Mouse (Mus musculus) thymus, postnatal 10 days (tissue): ENCODE measurements around the gene Ank3.

Source experiments
- DNase-seq, 2 experiments: peaks; one replicate each; pipeline ENCODE4 v3.0.0; 2021; ENCODE audit warnings: low spot score in 2 of 2

Gene Ank3

GRCm38 (mm10) chr10:69617537-69618112 lies 219.1 kb downstream of the Ank3 start:
- no peak for DNase-seq

- no peak for DNase-seq
Measured at GRCm38 (mm10) chr10:69620692-69621382, 222.3 kb downstream of the Ank3 start.

- DNase-seq: no peak
Measured at GRCm38 (mm10) chr10:69627767-69628166, 229.2 kb downstream of the Ank3 start.

GRCm38 (mm10) chr10:69628743-69629142 lies 230.2 kb downstream of the Ank3 start:
- no peak for DNase-seq

GRCm38 (mm10) chr10:69630802-69631388 lies 232.3 kb downstream of the Ank3 start:
- DNase-seq: no peak

GRCm38 (mm10) chr10:69632885-69633284 lies 234.3 kb downstream of the Ank3 start:
- DNase-seq: no peak

GRCm38 (mm10) chr10:69634891-69635290 lies 236.3 kb downstream of the Ank3 start:
- no peak for DNase-seq

DNA sequence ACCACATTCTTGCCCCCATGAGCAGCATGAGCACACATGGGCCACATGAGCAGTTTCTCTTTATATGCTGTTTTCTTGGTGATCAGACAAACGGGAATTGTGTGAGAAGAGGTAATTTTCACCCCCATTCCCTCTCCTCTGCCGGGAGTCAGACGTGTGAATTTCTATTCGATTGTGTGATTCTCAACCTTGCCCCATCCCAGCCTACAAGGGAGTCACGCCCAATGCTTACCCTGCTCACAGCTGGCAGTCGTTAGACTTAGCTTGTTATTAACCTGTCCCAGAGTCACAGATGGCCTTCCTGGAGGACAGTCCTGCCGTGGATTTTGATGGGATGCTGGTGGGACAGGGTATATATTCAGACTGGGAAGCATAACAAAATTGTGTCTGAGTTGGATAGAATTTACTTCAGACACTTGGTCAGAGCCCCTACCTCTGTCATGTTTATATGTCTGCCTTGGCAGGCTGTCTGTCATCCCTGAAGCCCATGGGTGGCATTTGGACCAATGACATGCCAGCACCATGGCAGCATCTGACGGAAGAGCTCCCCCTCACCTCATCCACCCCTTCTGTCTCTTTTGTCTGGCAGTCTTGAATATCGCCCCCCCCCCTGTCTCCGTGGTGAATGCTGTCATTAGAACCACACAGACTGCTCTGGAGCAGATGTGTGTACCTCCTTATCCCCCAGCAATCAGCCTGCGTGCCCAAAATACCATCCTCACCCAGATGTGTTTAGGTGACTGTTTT lies 237.5 kb downstream of the Ank3 start:
- DNase-seq: no peak

GRCm38 (mm10) chr10:69639138-69639537 lies 240.6 kb downstream of the Ank3 start:
- DNase-seq: no peak

- no peak for DNase-seq
Measured at GRCm38 (mm10) chr10:69640617-69641016, 242.0 kb downstream of the Ank3 start.

DNA sequence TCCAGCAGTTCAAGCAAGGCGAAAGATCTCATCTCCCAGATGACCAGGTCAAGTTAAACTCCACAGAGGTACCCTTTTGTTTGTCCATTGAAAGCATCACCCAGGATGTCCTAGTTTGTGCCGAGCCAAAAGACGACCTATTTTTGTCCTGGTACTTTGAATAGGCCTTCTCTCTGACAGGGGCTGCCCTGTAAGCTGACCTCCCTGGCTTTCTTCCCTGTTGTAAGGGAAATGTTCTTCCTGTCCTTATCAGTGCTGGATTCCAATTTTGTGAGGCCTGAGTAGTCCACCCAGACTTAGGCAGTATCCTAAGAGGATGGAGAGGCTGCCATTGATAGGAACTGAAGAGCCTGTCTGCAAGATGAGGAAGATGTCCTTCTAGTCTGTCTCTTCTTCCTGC lies 244.9 kb downstream of the Ank3 start:
- DNase-seq: no peak

DNA sequence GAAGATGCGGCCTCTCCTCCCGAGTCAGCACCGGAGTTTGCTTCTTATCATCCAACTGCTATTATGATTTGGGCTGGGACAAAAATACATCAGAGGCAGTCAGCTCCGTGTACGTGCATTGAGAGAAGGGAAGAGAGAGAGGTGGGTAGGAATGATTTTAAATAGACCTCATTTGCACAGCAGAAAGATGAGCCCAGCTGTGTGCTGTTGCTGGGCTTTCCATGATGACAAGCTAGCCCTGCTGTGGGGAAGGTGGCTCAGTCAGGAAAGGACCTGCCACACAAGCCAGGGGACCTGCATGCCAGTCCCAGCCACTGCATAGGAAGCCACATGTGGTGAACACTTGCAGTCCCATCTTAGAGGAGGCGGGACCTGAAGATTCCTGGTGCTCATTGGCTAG lies 245.4 kb downstream of the Ank3 start:
- no peak for DNase-seq

DNA sequence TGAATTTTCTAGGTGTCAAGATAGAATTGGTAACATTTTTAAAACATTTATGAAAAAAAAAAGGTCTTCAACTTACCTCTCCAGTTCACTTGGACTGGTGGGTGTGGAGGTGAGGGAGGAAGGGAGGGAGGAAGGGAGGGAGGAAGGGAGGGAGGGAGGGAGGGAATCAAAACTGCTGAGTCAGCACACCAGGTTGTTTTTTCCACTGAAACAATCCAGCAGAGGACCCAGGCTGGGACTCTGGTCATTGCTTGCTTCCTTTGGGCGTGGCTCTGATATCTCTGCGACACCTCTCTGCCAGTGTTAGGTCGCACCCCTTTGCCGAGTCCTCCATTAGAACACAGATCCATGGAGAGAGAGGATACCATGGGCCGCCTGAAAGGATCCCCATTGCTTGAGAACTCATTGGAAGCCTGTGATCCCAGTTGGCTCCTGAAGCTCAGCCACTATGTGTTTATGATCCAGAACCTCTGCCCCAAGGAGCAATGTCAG lies 246.8 kb downstream of the Ank3 start:
- DNase-seq: no peak

DNA sequence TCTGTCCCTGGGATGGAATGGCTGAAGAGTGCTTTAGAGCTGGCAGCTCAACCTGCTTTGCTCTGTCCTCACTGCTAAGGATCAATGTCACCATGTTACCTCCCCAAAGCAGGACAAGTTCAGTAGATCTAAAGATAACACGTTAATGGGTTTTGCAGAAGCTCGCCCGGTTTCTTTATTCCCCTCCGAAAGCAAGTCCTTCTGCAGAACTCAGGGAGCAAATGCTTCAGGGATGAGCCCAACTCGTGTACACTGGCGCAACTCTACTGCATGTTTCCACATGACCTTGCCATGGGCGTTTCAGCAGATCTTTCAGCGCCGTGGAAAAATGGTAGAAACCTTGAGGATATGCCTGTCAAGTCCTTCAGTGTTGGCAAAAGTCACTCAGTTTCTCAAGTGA lies 247.4 kb downstream of the Ank3 start:
- no peak for DNase-seq

GRCm38 (mm10) chr10:69650074-69650473 lies 251.5 kb downstream of the Ank3 start:
- DNase-seq: no peak

DNA sequence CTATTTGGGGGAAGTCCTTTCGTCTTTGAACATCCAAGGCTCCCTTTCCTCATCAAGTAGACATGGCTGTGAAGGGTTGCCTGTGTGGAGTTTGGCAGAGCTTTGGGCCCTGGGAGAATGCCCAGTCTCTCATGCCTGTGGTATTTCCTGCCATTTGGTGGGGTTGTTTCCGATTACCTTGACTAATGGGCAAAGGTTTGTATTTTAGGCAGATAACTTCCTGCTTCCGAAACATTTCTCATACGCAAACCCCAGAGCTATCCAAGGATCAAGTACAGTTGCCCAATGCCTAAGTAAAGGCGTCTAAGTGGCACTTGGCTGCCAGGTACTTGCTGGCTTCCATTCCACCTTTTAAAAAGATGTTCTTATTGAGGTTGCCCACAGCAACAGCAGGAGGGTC lies 254.1 kb downstream of the Ank3 start:
- no peak for DNase-seq

- DNase-seq: no peak
Measured at GRCm38 (mm10) chr10:69653121-69653677, 254.6 kb downstream of the Ank3 start.

DNA sequence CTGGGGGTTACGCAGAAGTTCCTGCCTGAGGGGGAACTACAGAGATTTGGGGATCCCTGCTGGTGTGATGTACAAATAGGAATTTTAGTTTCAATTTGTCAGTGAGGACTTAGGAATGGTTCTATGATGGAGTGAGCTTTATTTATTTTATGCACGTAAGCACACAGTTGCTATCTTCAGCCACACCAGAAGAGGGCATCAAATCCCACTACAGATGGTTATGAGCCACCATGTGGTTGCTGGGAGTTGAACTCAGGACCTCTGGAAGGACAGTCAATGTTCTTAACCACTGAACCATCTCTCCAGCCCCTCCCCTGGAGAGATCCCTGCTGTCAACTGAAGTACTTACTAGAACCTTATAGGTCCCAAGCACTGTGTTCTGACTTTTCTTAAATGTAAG lies 255.6 kb downstream of the Ank3 start:
- DNase-seq: no peak

DNA sequence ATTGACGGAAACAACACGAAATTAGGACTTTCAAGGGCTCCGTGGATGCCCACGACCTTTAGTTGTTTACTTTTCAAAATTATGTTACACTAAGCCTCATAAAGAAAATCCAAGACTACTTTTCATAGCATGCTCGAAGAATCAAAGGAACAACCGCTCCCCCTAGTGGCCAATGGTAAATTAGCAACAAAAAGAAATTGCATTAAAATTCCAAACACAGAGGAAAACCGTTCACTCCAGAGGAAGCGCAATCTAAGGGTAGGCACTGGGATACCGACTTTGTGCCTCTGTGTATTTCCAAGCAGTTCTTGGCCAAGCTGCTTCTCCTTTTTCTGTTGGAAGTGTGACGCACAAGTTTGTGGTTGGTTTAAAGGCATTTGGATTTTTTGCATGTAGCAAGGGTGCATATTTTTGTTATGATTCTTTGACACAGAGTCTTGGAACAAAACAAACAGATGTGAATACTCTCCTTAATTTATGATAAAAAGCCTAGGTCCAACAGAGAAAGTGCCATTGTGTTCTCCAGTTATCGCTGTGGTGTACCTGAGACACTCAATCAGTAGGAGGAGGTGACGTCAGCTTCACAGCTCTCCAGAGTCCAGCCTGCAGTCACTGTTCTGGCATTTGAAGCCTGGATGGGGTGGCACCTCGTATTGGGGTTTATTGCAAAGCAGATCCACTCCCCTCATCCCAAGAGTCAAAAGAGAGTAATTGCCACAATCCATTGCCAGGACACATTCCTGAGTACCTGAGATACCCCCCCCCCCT lies 256.5 kb downstream of the Ank3 start:
- DNase-seq: peak in 1 of 2 experiments; percentile 26

- DNase-seq: peak in 1 of 2 experiments; percentile 61
Measured at GRCm38 (mm10) chr10:69656321-69656720, 257.7 kb downstream of the Ank3 start.

GRCm38 (mm10) chr10:69659818-69660217 lies 261.2 kb downstream of the Ank3 start:
- DNase-seq: no peak
